ENCODE assay signal across 22 mouse cellular contexts in genomic region chr10:98866836-98867370, GRCm38 (mm10).
"Had no signal": no experiment of that assay in that cellular context is flagged by ENCODE, and none has a peak within 500 bp of the region (broad histone marks: within the 10 kb centered on the region; RNA-seq: fewer than 3 reads in every experiment).

No protein-coding gene starts in this region.

- H3K36me3 ChIP-seq: limb, embryonic 10.5 days; limb, embryonic 13.5 days; liver, embryonic 13.5 days; midbrain, embryonic 12.5 days; midbrain, embryonic 15.5 days; neural tube, embryonic 12.5 days; neural tube, embryonic 15.5 days had no signal

- H3K9me3 ChIP-seq: limb, embryonic 10.5 days; limb, embryonic 13.5 days; liver, embryonic 13.5 days; midbrain, embryonic 12.5 days; midbrain, embryonic 15.5 days; neural tube, embryonic 12.5 days; neural tube, embryonic 15.5 days had no signal

- H3K4me3 ChIP-seq: layer of hippocampus, adult 2 months; limb, embryonic 10.5 days; limb, embryonic 13.5 days; liver, embryonic 13.5 days; midbrain, embryonic 12.5 days; midbrain, embryonic 15.5 days; neural tube, embryonic 12.5 days; neural tube, embryonic 15.5 days had no signal

- H3K9ac ChIP-seq: limb, embryonic 13.5 days; liver, embryonic 13.5 days; lung, embryonic 14.5 days; midbrain, embryonic 12.5 days; midbrain, embryonic 15.5 days; neural tube, embryonic 12.5 days; neural tube, embryonic 15.5 days had no signal

- H3K27me3 ChIP-seq: limb, embryonic 13.5 days; liver, embryonic 13.5 days; midbrain, embryonic 12.5 days; midbrain, embryonic 15.5 days; neural tube, embryonic 12.5 days; neural tube, embryonic 15.5 days had no signal

- H3K27ac ChIP-seq: kidney, postnatal 0 days; layer of hippocampus, adult 2 months; limb, embryonic 10.5 days; limb, embryonic 13.5 days; liver, embryonic 13.5 days; macrophage; midbrain, embryonic 12.5 days; midbrain, embryonic 15.5 days; neural tube, embryonic 12.5 days; neural tube, embryonic 15.5 days; stomach, postnatal 0 days had no signal

- ATAC-seq: lung, postnatal 0 days; midbrain, embryonic 15.5 days had no signal

- DNase-seq: kidney, adult 18-20 months; layer of hippocampus, adult 9-11 months; liver; liver, embryonic 13.5 days; lung, embryonic 14.5 days; right cerebral cortex, adult 18-20 months; right cerebral cortex, postnatal 14 days; right cerebral cortex, postnatal 4 days; thymus, adult 2 months; thymus, postnatal 14 days; thymus, postnatal 4 days had no signal

- H3K4me2 ChIP-seq: limb, embryonic 13.5 days; liver, embryonic 13.5 days; lung, embryonic 14.5 days; midbrain, embryonic 12.5 days; midbrain, embryonic 15.5 days; neural tube, embryonic 12.5 days; neural tube, embryonic 15.5 days had no signal

- H3K4me1 ChIP-seq: limb, embryonic 10.5 days; midbrain, embryonic 12.5 days; midbrain, embryonic 15.5 days; neural tube, embryonic 12.5 days; neural tube, embryonic 15.5 days had no signal
